Mouse (Mus musculus): ENCODE measurements around the gene Ing1. TPM values are rescaled to one million over a fixed set of nuclear protein-coding genes. Genes with fewer than 3 reads are reported as not detected.

Ing1 gene
- polyA plus RNA-seq, 1 experiment from 2014 or later: 43.0 TPM

DNA sequence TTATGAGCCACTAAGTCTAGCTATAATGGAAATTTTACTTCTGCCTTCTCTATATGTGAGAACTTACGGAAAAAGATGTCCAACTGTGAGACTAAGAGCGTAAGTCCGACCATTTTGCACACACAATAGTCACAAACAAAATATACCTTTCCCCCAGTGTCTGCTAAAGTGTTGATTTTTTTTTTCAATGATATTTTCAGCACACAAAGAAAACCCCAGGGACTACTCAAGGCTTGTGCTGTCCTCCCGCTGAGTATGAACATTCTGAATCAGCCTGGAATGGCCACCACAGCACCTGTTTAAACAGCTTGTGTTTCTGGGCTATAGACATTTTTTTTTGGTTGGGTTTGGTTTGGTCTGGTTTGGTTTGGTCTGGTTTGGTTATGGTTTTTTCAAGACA, 15.4 kb downstream of the Ing1 start:
- no peak for ATAC-seq (ENCODE audit: low FRiP score)
- H3K9me3 ChIP-seq (replicated peaks): no peaks in the 10 kb centered on the region
- 84% methylated on average over 4 of the region's 4 CpGs for WGBS

GRCm38 (mm10) chr8:11571950-11572349, 16.6 kb downstream of the Ing1 start:
- H3K4me1 ChIP-seq: peaks cover 10% of the 10 kb centered on the region
- no peak overlapping the region for H3K9ac ChIP-seq (replicated peaks)
- H3K27me3 ChIP-seq (replicated peaks): no peaks in the 10 kb centered on the region
- no peak overlapping the region for H3K4me3 ChIP-seq (replicated peaks)
- no peak for ATAC-seq (ENCODE audit: low FRiP score)
- H3K36me3 ChIP-seq: peaks cover 1% of the 10 kb centered on the region
- no peaks in the 10 kb centered on the region for H3K9me3 ChIP-seq (replicated peaks)
- H3K27ac ChIP-seq (replicated peaks): no peak overlapping the region
- WGBS: 90% methylated on average over 10 of the region's 10 CpGs
- H3K4me2 ChIP-seq: no peak overlapping the region

More for the DNA sequence above, 15.4 kb downstream of the Ing1 start:
- Histone ChIP-seq H3K4me3 (replicated peaks) (no peak overlapping the region), H3K27ac (replicated peaks) (no peak overlapping the region), H3K4me1 (peaks cover 2% of the 10 kb centered on the region; the same call in 1 of the 2 replicates), H3K36me3 (peaks cover 7% of the 10 kb centered on the region), H3K27me3 (replicated peaks) (no peaks in the 10 kb centered on the region), H3K4me2 (no peak overlapping the region), H3K9ac (replicated peaks) (no peak overlapping the region)

GRCm38 (mm10) chr8:11572428-11572827, 17.1 kb downstream of the Ing1 start:
- Histone ChIP-seq H3K9me3 (replicated peaks) (no peaks in the 10 kb centered on the region), H3K27me3 (replicated peaks) (no peaks in the 10 kb centered on the region), H3K9ac (replicated peaks) (no peak overlapping the region), H3K4me2 (no peak overlapping the region), H3K36me3 (no peaks in the 10 kb centered on the region), H3K4me3 (replicated peaks) (no peak overlapping the region), H3K4me1 (peaks cover 10% of the 10 kb centered on the region), H3K27ac (replicated peaks) (no peak overlapping the region)
- no peak for ATAC-seq (ENCODE audit: low FRiP score)
- 85% methylated on average over 6 of the region's 6 CpGs for WGBS

DNA sequence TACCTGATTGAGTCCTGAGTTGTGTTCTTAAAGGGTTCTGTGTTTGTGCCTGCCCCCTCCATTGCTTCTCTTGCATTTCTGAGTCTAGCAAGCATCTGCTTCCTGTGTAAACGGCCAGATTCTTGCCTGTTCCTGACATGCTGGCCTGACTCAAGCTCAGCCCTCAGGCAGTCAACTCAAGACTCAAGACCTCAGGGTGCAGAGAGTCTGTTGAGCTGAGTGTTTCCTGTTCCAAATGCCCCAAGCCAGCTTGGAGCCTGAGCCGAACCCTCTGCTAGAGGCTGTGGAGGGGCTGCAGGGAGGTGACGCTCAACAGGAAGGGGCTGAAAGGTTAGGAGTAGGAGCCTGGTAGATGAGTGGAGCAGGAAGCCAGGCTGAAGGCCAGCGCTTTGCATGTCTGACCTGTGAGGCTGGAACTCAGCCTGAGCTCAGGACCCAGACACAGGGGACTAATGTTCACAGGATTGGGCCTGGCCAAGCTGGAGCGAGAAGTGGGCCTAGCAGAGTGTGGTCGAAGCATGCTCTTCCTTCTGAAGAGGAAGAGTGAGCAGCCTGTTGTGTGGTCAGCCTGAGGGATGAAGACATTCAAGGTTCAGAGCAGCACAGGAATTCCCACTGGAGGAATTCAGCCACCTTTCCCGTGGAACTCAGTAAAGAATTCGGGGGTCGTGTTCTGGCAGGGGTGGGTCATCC, 19.7 kb downstream of the Ing1 start:
- H3K4me1 ChIP-seq: peaks cover 10% of the 10 kb centered on the region
- H3K27ac ChIP-seq (replicated peaks): no peak overlapping the region
- H3K4me2 ChIP-seq: no peak overlapping the region
- ATAC-seq (ENCODE audit: low FRiP score): no peak
- WGBS: 81% methylated on average over 9 of the region's 9 CpGs
- no peaks in the 10 kb centered on the region for H3K9me3 ChIP-seq (replicated peaks)
- no peaks in the 10 kb centered on the region for H3K36me3 ChIP-seq
- no peak overlapping the region for H3K9ac ChIP-seq (replicated peaks)
- H3K4me3 ChIP-seq (replicated peaks): no peak overlapping the region
- H3K27me3 ChIP-seq (replicated peaks): no peaks in the 10 kb centered on the region

GRCm38 (mm10) chr8:11575604-11576384, 20.4 kb downstream of the Ing1 start:
- WGBS: 45% methylated on average over 16 of the region's 16 CpGs
- no peak overlapping the region for H3K9ac ChIP-seq (replicated peaks)

GRCm38 (mm10) chr8:11585513-11586373, 30.4 kb downstream of the Ing1 start:
- no peaks in the 10 kb centered on the region for H3K36me3 ChIP-seq
- no peaks in the 10 kb centered on the region for H3K27me3 ChIP-seq (replicated peaks)
- WGBS: 86% methylated on average over 21 of the region's 21 CpGs
- no peak for ATAC-seq (ENCODE audit: low FRiP score)
- H3K4me2 ChIP-seq: no peak overlapping the region
- no peaks in the 10 kb centered on the region for H3K9me3 ChIP-seq (replicated peaks)
- H3K27ac ChIP-seq (replicated peaks): no peak overlapping the region
- no peaks in the 10 kb centered on the region for H3K4me1 ChIP-seq
- H3K4me3 ChIP-seq (replicated peaks): no peak overlapping the region
- H3K9ac ChIP-seq (replicated peaks): no peak overlapping the region

More at GRCm38 (mm10) chr8:11575604-11576384, 20.4 kb downstream of the Ing1 start:
- H3K36me3 ChIP-seq: no peaks in the 10 kb centered on the region
- no peaks in the 10 kb centered on the region for H3K9me3 ChIP-seq (replicated peaks)
- no peaks in the 10 kb centered on the region for H3K27me3 ChIP-seq (replicated peaks)
- peaks cover 10% of the 10 kb centered on the region for H3K4me1 ChIP-seq
- H3K27ac ChIP-seq (replicated peaks): no peak overlapping the region
- no peak for ATAC-seq (ENCODE audit: low FRiP score)
- H3K4me2 ChIP-seq: no peak overlapping the region
- H3K4me3 ChIP-seq (replicated peaks): no peak overlapping the region

DNA sequence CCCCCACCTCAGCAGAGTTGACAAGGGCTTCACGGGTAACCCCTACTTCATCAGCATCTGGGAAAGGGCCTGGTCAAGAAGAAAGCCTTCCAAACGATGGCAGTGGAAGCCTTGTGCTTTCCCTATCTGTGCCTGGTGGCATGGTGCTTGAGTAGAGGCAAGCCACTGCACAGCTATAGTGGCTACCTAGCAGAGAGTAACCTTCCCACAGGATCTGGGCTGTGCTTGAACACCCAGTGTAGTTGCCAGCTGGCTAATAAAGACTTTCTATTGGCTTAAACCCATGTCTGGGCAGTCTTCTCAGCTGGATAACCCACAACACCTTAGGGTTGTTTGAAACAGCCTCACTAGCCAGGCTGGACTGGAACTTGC, 31.0 kb downstream of the Ing1 start:
- Histone ChIP-seq H3K9ac (replicated peaks) (no peak overlapping the region), H3K27me3 (replicated peaks) (no peaks in the 10 kb centered on the region)
- 68% methylated on average over 2 of the region's 2 CpGs for WGBS

DNA sequence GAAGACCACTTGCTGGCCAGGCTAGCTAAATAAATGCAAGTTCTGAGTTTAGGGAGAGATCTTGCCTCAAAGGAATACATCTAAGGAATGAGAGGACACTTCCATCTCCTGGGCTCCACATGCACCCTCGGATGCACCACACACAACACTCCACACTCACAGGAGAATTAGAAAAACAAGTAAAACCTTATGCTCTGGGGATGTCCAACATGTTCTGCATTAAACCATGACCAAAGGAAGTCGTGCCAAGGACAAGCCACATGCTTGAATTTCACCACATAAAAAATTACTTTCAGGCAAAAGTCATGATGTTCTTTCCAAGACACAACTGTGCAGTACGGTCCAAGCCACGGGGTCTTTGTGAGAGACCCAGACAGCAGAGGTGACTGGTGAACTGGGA, 36.5 kb downstream of the Ing1 start:
- no peak for ATAC-seq (ENCODE audit: low FRiP score)

More for the DNA sequence above, 31.0 kb downstream of the Ing1 start:
- H3K4me1 ChIP-seq: no peaks in the 10 kb centered on the region
- H3K4me3 ChIP-seq (replicated peaks): no peak overlapping the region
- ATAC-seq (ENCODE audit: low FRiP score): no peak
- no peaks in the 10 kb centered on the region for H3K36me3 ChIP-seq
- no peak overlapping the region for H3K4me2 ChIP-seq
- H3K27ac ChIP-seq (replicated peaks): no peak overlapping the region
- no peaks in the 10 kb centered on the region for H3K9me3 ChIP-seq (replicated peaks)

GRCm38 (mm10) chr8:11592296-11592695, 36.9 kb downstream of the Ing1 start:
- Histone ChIP-seq H3K4me2 (no peak overlapping the region), H3K9ac (replicated peaks) (no peak overlapping the region), H3K9me3 (replicated peaks) (no peaks in the 10 kb centered on the region), H3K27ac (replicated peaks) (no peak overlapping the region), H3K4me3 (replicated peaks) (no peak overlapping the region), H3K4me1 (no peaks in the 10 kb centered on the region), H3K36me3 (no peaks in the 10 kb centered on the region), H3K27me3 (replicated peaks) (no peaks in the 10 kb centered on the region)
- WGBS: 53% methylated on average over 13 of the region's 13 CpGs
- ATAC-seq (ENCODE audit: low FRiP score): no peak

More for the DNA sequence above, 36.5 kb downstream of the Ing1 start:
- Histone ChIP-seq H3K9me3 (replicated peaks) (no peaks in the 10 kb centered on the region), H3K27me3 (replicated peaks) (no peaks in the 10 kb centered on the region), H3K4me1 (no peaks in the 10 kb centered on the region), H3K4me3 (replicated peaks) (no peak overlapping the region), H3K36me3 (no peaks in the 10 kb centered on the region), H3K9ac (replicated peaks) (no peak overlapping the region), H3K27ac (replicated peaks) (no peak overlapping the region), H3K4me2 (no peak overlapping the region)
- WGBS: 85% methylated on average over 4 of the region's 4 CpGs

DNA sequence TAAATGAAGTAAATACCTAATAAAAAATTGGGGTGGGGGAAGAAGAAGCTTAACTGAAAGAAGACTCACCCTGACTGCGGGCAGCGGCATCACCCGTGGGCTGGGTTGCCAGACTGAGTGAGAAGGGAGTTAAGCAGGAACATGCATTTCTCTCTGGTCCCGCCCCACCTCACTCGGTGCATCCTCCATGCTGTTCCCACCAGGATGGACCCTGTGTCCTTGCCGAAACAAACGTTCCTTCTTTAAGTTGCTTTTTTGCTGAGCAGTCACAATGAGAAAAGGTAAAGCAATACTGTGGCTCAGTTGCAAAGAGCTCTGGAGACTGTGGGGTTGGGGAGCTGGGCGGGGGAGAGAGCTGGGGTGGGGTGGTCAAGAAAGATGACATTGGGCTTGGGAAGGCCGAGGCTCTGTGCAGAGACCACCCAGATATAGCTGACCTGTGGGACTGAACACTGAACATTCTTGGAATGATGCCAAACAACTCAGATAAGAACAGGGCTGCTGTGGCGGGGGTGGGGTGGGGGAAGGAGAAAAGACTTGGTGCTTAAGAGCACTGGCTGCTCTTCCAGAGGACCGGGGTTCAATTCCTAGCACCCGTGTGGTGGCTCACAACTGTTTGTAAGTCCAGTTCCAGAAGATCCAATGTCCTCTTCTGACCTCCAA, 38.0 kb downstream of the Ing1 start:
- Histone ChIP-seq H3K4me2 (no peak overlapping the region), H3K9ac (replicated peaks) (no peak overlapping the region), H3K4me3 (replicated peaks) (no peak overlapping the region), H3K9me3 (replicated peaks) (no peaks in the 10 kb centered on the region), H3K4me1 (no peaks in the 10 kb centered on the region), H3K36me3 (no peaks in the 10 kb centered on the region), H3K27me3 (replicated peaks) (no peaks in the 10 kb centered on the region), H3K27ac (replicated peaks) (no peak overlapping the region)
- WGBS: 74% methylated on average over 12 of the region's 12 CpGs
- no peak for ATAC-seq (ENCODE audit: low FRiP score)

DNA sequence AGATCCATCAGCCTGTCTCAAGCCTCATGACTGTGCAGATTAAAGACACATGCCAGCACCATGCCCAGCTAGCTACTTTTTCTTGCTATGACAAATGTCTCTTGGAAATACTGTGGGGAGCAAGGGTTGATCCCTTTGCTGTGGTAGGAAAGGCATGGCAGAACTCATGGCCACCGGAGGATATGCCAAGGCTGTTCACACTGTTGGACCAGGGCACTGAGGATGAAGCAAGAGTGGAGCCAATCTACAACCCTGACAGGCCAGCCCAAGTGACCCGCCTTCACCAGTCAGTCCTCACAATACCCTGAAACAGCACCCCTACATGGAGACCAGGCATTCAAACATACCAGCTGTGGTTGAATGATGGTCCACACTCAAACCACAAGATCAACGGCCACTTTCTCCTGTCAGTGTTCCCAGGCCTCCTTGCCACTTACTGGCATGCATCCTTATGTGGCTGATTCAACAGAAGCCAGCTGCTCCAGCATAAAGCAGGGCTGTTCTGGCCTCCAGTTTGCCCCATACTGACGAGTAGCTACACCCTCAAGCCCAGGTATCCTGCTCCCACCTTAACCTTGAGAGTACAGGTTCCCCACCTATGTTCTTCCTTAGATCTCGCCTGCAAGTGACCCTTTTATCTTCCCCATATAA, 45.1 kb downstream of the Ing1 start:
- WGBS: 80% methylated on average over 5 of the region's 5 CpGs
- ATAC-seq (ENCODE audit: low FRiP score): no peak

More for the DNA sequence above, 45.1 kb downstream of the Ing1 start:
- H3K9me3 ChIP-seq (replicated peaks): no peaks in the 10 kb centered on the region
- no peak overlapping the region for H3K27ac ChIP-seq (replicated peaks)
- H3K4me3 ChIP-seq (replicated peaks): no peak overlapping the region
- no peak overlapping the region for H3K9ac ChIP-seq (replicated peaks)
- H3K27me3 ChIP-seq (replicated peaks): no peaks in the 10 kb centered on the region
- 0 out of 2 replicates have a peak, but pooled peaks cover 2% of the 10 kb centered on the region for H3K36me3 ChIP-seq
- H3K4me2 ChIP-seq: no peak overlapping the region
- H3K4me1 ChIP-seq: peaks cover 4% of the 10 kb centered on the region; the same call in 1 of the 2 replicates
